Comparison of ENCODE assay signal across 24 mouse cellular contexts in genomic region chr10:95818506-95818905, GRCm38 (mm10). TPM values are rescaled to one million over a fixed set of nuclear protein-coding genes. Genes with fewer than 3 reads are reported as not detected.
"Had no signal": no experiment of that assay in that cellular context is flagged by ENCODE, and none has a peak within 500 bp of the region (broad histone marks: within the 10 kb centered on the region; RNA-seq: fewer than 3 reads in every experiment).

No protein-coding gene starts in this region.

- H3K4me3 ChIP-seq: midbrain, embryonic 10.5 days; midbrain, embryonic 13.5 days; midbrain, embryonic 15.5 days; myocyte; neural tube, embryonic 13.5 days; neural tube, embryonic 15.5 days; stomach, embryonic 15.5 days had no signal

- H3K9ac ChIP-seq: liver, embryonic 14.5 days; lung, embryonic 14.5 days; midbrain, embryonic 13.5 days; midbrain, embryonic 15.5 days; neural tube, embryonic 13.5 days; neural tube, embryonic 15.5 days; stomach, embryonic 15.5 days had no signal

- H3K27ac ChIP-seq: liver, embryonic 14.5 days; midbrain, embryonic 13.5 days; midbrain, embryonic 15.5 days; neural tube, embryonic 13.5 days; neural tube, embryonic 15.5 days; stomach, embryonic 15.5 days; stomach, postnatal 0 days had no signal

- H3K36me3 ChIP-seq: midbrain, embryonic 10.5 days; midbrain, embryonic 13.5 days; midbrain, embryonic 15.5 days; neural tube, embryonic 13.5 days; neural tube, embryonic 15.5 days; stomach, embryonic 15.5 days had no signal

- DNase-seq: lung, adult 18-20 months; lung, embryonic 14.5 days; lung, postnatal 10 days; lung, postnatal 4 days; right cerebral cortex, postnatal 14 days; thymus, adult 2 months; thymus, postnatal 25 days; thymus, postnatal 4 days had no signal

- H3K4me2 ChIP-seq: lung, embryonic 14.5 days; midbrain, embryonic 13.5 days; midbrain, embryonic 15.5 days; neural tube, embryonic 13.5 days; neural tube, embryonic 15.5 days; stomach, embryonic 15.5 days had no signal

- H3K9me3 ChIP-seq: midbrain, embryonic 10.5 days; midbrain, embryonic 13.5 days; midbrain, embryonic 15.5 days; neural tube, embryonic 13.5 days; neural tube, embryonic 15.5 days; stomach, embryonic 15.5 days had no signal

- H3K4me1 ChIP-seq: midbrain, embryonic 15.5 days; stomach, embryonic 15.5 days had no signal

- H3K27me3 ChIP-seq: midbrain, embryonic 13.5 days; midbrain, embryonic 15.5 days; neural tube, embryonic 13.5 days; neural tube, embryonic 15.5 days; stomach, embryonic 15.5 days had no signal

RNA-seq across cellular contexts. Expression of gene Gm33543, which starts 24.2 kb away (rescaled TPM):
- total RNA-seq: megakaryocyte, adult 5-6 weeks; megakaryocyte-erythroid progenitor cell, adult 5-6 weeks had no signal
- polyA plus RNA-seq: liver, embryonic 14.5 days; lung, embryonic 14.5 days; lung, embryonic 16.5 days; midbrain, embryonic 10.5 days; midbrain, embryonic 13.5 days; midbrain, embryonic 15.5 days; myocyte; neural tube, embryonic 11.5 days; neural tube, embryonic 13.5 days; neural tube, embryonic 15.5 days; spleen, adult 2 months; stomach, embryonic 15.5 days; stomach, postnatal 0 days; testis, adult 2 months; urinary bladder, adult 2 months had no signal
